11 mouse cellular contexts compared by ENCODE assay signal in genomic region chr8:108736442-108736841, GRCm38 (mm10).
DNase-seq lines count a peak whose midpoint lies in the region; ATAC-seq lines count a peak whose summit lies in the region.
"Had no signal": no experiment of that assay in that cellular context is flagged by ENCODE, and none has a peak within 500 bp of the region (broad histone marks: within the 10 kb centered on the region; RNA-seq: fewer than 3 reads in every experiment).

No protein-coding gene starts in this region.

- H3K36me3 ChIP-seq in kidney, embryonic 14.5 days (ENCODE audit: control insufficient read depth, insufficient read depth, low read length), result no peaks in the 10 kb centered on the region
- H3K36me3 ChIP-seq: hindbrain, embryonic 15.5 days had no signal

- H3K9ac ChIP-seq in kidney, embryonic 14.5 days (ENCODE audit: low read depth, low read length), result no peak overlapping the region
- H3K9ac ChIP-seq: hindbrain, embryonic 15.5 days had no signal

- no peak overlapping the region for H3K27ac ChIP-seq in kidney, embryonic 14.5 days (ENCODE audit: low read depth, low read length)
- H3K27ac ChIP-seq: hindbrain, embryonic 15.5 days had no signal

- no peak overlapping the region for H3K4me2 ChIP-seq in kidney, embryonic 14.5 days (replicated peaks; ENCODE audit: low read depth, low read length)
- H3K4me2 ChIP-seq: hindbrain, embryonic 15.5 days had no signal

- H3K27me3 ChIP-seq in kidney, embryonic 14.5 days (ENCODE audit: control insufficient read depth, insufficient read depth, low read length), result no peaks in the 10 kb centered on the region

- H3K4me3 ChIP-seq in kidney, embryonic 14.5 days (ENCODE audit: low read length), result no peak overlapping the region
- H3K4me3 ChIP-seq: hindbrain, embryonic 15.5 days had no signal

- peak; percentile 56 for DNase-seq in adrenal gland, postnatal 10 days
- no peak for DNase-seq in adrenal gland, adult 8-10 months
- DNase-seq in kidney, adult 9 months, result peak; percentile 41
- peak; percentile 37 for DNase-seq in heart, postnatal 4 days
- DNase-seq in lung, postnatal 14 days, result peak; percentile 50
- no peak for DNase-seq in right cerebral cortex, adult 18-20 months
- no peak for DNase-seq in left cerebral cortex, adult 18-20 months (ENCODE audit: low spot score in 2 of 2)
- DNase-seq: spleen, adult 18-20 months; thymus, postnatal 4 days had no signal

- peaks cover 50% of the 10 kb centered on the region for H3K4me1 ChIP-seq in kidney, embryonic 14.5 days (ENCODE audit: control insufficient read depth, insufficient read depth, low read length)

- ATAC-seq in kidney, embryonic 14.5 days (ENCODE audit: low FRiP score, low TSS enrichment), result no peak

- no peaks in the 10 kb centered on the region for H3K9me3 ChIP-seq in kidney, embryonic 14.5 days (ENCODE audit: control insufficient read depth, low read length)
- H3K9me3 ChIP-seq: hindbrain, embryonic 15.5 days had no signal

- WGBS in kidney, embryonic 14.5 days, result 9% methylated on average over 9 of the region's 9 CpGs

Comparison
In these comparisons a context has a peak if more than half of its experiments do, and no peak if none do; other contexts are left out.
1. DNase-seq: peak in adrenal gland, postnatal 10 days (single experiment), kidney, adult 9 months (single experiment), heart, postnatal 4 days (single experiment) and lung, postnatal 14 days (single experiment); none in adrenal gland, adult 8-10 months (single experiment), right cerebral cortex, adult 18-20 months (single experiment) and left cerebral cortex, adult 18-20 months (0 of 2).